Mouse (Mus musculus) heart, adult 8-10 months (tissue): ENCODE data around the gene Ciart. TPM values are rescaled to one million over a fixed set of nuclear protein-coding genes. Genes with fewer than 3 reads are reported as not detected.
"Not testable (repeated sequence)": the region's sequence is repeated elsewhere in the genome, so short reads cannot be mapped to it uniquely, and the experiment has no call there.

Source experiments
- DNase-seq: peaks from one replicate; pipeline ENCODE4 v3.0.0; 2022; ENCODE audit warnings: low spot score
- total RNA-seq, 4 experiments: library from RNA; stranded (reverse); gene quantifications; 2 replicates each; pipeline ENCODE4 v1.2.4; 2022

Ciart gene
- total RNA-seq, 4 experiments from 2014 or later: 12.0 to 58.8 (median 26.9) TPM

DNA sequence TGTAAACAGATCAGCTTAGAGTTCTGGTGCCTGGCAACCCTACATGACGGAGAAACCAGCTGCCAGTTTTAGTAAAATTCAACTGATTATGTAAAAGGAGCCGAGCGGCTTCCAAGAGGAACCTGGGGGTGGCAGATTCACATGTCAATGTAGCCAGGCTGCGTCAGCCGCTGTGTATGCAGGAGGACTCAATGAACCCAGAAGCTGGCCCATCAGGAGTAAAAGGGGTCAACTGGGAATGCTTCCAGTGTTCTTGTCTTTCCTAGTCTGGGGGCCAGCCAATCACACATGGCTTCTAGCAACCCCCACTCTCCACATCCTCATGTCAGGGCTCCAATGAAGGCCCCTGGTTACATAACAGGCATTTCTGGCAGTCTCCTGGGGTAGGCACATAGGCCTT, 17.0 kb downstream of the Ciart start:
- DNase-seq: peak; percentile 41

DNA sequence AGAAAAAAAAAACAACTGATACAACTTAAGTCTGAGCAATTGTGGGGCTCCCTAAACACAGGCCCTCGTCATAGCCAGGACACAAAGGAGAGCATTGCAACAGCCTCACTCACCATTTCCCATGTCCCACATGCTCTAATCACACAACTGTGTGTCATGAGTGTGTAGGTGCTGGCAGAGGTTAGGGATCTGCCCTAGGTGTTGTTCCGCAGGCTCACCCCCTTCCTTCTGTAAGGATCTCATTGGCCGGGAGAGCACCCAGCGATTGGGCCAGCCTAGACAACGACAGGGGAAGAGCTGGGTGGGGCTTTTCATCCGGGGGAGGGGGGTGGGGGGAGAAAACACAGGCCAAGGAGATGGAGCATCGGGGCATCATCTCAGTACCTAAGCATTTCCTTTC, 18.5 kb downstream of the Ciart start:
- no peak for DNase-seq

GRCm38 (mm10) chr3:95861796-95862195, 20.3 kb downstream of the Ciart start:
- peak; percentile 89 for DNase-seq

DNA sequence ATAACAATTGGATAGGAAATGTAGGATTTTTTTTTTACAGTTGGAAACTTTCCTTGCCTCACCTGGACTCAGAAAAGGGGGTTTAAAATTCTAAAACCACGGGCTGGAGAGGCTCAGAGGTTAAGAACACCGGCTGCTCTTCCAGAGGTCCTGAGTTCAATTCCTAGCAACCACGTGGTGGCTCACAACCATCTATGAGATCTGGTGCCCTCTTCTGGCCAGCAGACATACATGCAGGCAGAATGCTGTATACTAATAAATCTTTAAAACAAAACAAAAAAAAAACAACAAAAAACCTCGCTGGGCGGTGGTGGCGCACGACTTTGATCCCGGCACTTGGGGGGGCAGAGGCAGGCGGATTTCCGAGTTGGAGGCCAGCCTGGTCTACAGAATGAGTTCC, 20.8 kb downstream of the Ciart start:
- DNase-seq: no peak

GRCm38 (mm10) chr3:95860323-95860722, 21.7 kb downstream of the Ciart start:
- no peak for DNase-seq

DNA sequence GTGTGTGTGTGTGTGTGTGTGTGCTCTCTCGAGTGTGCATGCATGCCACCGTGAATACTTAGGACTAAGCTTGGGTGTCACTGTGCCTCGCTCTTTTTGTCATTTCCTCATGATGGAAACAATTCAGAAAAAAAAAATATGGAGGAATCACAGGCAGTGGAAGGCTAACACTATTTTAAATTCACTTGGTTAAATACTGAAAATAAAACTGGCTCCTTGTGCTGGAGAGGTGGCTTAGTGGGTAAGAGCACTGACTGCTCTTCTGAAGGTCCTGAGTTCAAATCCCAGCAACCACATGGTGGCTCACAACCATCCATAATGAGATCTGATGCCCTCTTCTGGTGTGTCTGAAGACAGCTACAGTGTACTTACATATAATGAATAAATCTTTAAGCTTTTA, 23.8 kb downstream of the Ciart start:
- DNase-seq: not testable (repeated sequence)

DNA sequence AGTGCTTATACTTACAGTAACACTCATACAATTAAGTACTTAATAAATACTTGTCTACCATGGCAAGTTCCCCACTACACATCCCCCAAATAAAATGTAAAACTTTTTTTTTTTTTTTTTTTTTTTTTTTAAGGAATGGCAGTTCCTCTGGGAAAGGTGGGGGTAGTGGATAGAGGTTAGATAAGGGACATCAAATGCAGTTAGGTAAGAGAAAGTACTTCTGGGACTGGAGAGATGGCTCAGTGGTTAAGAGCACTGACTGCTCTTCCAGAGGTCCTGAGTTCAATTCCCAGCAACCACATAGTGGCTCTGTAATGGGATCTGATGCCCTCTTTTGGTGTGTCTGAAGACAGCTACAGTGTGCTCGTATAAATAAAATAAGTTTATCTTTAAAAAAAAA, 25.0 kb downstream of the Ciart start:
- not testable (repeated sequence) for DNase-seq

DNA sequence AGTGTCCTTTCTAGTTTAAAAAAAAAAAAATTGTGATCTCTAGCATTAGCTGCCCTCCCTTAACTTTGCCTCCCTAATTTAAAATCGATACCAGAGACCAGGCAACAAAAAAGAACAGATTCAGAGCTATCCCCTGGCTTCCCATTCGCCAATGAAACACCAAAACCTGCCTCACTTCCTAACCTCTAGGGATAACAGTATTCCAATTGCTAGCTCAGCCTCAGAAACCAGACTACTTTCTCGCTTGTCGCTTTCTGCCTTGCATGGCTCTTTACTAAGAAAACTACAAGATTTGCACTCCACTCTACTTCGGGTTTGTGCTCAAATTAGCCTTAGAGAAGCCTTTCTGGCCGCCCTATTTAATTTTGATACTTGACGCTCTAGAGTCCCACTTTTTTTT, 25.9 kb downstream of the Ciart start:
- DNase-seq: no peak

GRCm38 (mm10) chr3:95855502-95856089, 26.5 kb downstream of the Ciart start, which contains the start of gene Prpf3:
TSS of gene Prpf3 (minus strand) at chr3:95855885.
- peak; percentile 96 for DNase-seq

DNA sequence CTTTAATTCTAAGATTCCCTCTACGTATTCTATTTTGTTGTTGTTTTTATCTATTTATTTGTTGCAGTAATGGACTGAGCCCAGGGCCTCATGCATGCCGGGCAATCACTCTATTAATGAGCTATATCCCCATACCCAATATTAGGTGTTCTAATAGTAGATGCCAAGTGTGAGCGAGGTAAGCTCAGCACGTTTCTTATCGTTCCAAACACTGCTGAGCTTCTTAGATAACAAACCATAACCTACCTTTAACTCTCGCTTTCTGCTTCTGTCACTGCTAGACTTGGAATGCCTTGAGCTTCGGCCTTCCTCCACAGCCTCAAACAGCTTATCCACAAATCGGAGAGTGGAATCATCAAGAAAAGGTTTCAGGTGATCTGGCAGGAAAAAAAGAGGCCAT, 30.7 kb downstream of the Ciart start:
- DNase-seq: no peak

- DNase-seq: no peak
Observed at GRCm38 (mm10) chr3:95850611-95851010, 31.4 kb downstream of the Ciart start.

GRCm38 (mm10) chr3:95842503-95843214, 39.4 kb downstream of the Ciart start:
- DNase-seq: no peak

- DNase-seq: no peak
Observed at GRCm38 (mm10) chr3:95839250-95839649, 42.8 kb downstream of the Ciart start.

GRCm38 (mm10) chr3:95829053-95829452, 53.0 kb downstream of the Ciart start:
- no peak for DNase-seq

Other genes with a start within 250 kb of the Ciart start
- gene Mcl1, start 223.5 kb downstream of the Ciart start, total RNA-seq: 100 to 1,000 TPM; 123 to 159 (median 134) TPM
- gene Adamtsl4, start 194.3 kb downstream of the Ciart start, total RNA-seq: 10 to 100 TPM; 35.5 to 60.3 (median 45.4) TPM
- gene Ecm1, start 142.7 kb downstream of the Ciart start, total RNA-seq: 10 to 100 TPM; 36.6 to 76.5 (median 42.3) TPM
- gene Tars2, start 122.0 kb downstream of the Ciart start, total RNA-seq: 10 to 100 TPM; 48.1 to 51.8 (median 49.0) TPM
- gene Rprd2, start 63.4 kb downstream of the Ciart start, total RNA-seq: 10 to 100 TPM; 39.1 to 47.6 (median 41.0) TPM
- gene Prpf3, start 26.4 kb downstream of the Ciart start, total RNA-seq: 10 to 100 TPM; 13.9 to 22.5 (median 21.3) TPM
- 100 to 1,000 TPM; 312 to 354 (median 350) TPM for gene Mrps21, start 10.7 kb downstream of the Ciart start, total RNA-seq
- gene BC028528, start 9.8 kb upstream of the Ciart start, total RNA-seq: 10 to 100 TPM in 2 of 4 experiments, 1 to 10 TPM in 2; 6.3 to 12.0 (median 8.4) TPM
- gene Aph1a, start 11.7 kb upstream of the Ciart start, total RNA-seq: 100 to 1,000 TPM; 102 to 115 (median 107) TPM
- 100 to 1,000 TPM; 170 to 196 (median 181) TPM for gene Car14, start 22.4 kb upstream of the Ciart start, total RNA-seq
- 10 to 100 TPM; 76.7 to 95.7 (median 82.9) TPM for gene Anp32e, start 47.0 kb upstream of the Ciart start, total RNA-seq
- 10 to 100 TPM; 55.7 to 68.3 (median 61.1) TPM for gene Plekho1, start 113.8 kb upstream of the Ciart start, total RNA-seq
- 10 to 100 TPM; 27.2 to 33.8 (median 30.0) TPM for gene Vps45, start 176.2 kb upstream of the Ciart start, total RNA-seq
- 10 to 100 TPM; 55.4 to 63.1 (median 59.8) TPM for gene Otud7b, start 222.3 kb upstream of the Ciart start, total RNA-seq